Mouse (Mus musculus) olfactory bulb, adult 2 months (tissue): ENCODE results near the gene Fyn.

Experiments
- CTCF ChIP-seq: fragments of 200-500 bp; IDR thresholded peaks from 2 replicates; pipeline ENCODE4 v1.5.1; 2012; ENCODE audit warnings: low read depth, mild to moderate bottlenecking, low read length, moderate library complexity; ENCODE audit not compliant: insufficient read depth
- POLR2A ChIP-seq: fragments of 200-500 bp; IDR thresholded peaks from 2 replicates; pipeline ENCODE4 v1.6.1; 2012; ENCODE audit warnings: mild to moderate bottlenecking, low read depth, low read length, moderate library complexity; ENCODE audit not compliant: insufficient read depth

DNA sequence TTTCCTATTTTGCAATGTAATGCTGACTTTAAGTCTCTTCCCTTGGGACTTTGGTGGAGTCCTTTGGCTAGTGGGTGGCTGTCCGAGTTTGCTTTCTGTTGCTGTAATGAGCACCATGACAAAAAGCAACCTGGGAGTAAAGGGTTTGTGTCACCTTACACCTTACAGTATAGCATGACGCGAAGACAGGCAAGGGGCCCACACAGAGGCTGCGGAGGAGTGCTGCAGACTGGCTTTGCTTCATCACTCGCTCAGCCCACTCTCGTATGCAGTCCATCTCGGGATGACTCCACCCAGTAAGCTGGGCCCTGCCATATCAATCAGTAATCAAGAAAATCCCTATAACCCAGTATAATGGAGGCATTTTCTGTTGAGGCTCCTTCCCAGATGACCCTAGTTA lies 65.2 kb downstream of the Fyn start:
- TF ChIP-seq CTCF (no peak), POLR2A (no peak)
